Mouse (Mus musculus): Measurements from ENCODE around the gene Ly6g6c. TPM values are rescaled to one million over a fixed set of nuclear protein-coding genes. Genes with fewer than 3 reads are reported as not detected.

Ly6g6c gene
- polyA plus RNA-seq, 1 experiment: not detected

- H3K4me3 ChIP-seq (ENCODE audit: insufficient read depth, low read length): no peak overlapping the region
- no peak for TF ChIP-seq CTCF (IDR thresholded peaks at IDR 0.05; ENCODE audit: extremely low read depth, insufficient read depth, low read length)
- no peak for TF ChIP-seq POLR2A (IDR thresholded peaks at IDR 0.05; ENCODE audit: extremely low read depth, insufficient read depth, low read length)
- H3K4me1 ChIP-seq (ENCODE audit: control insufficient read depth, insufficient read depth, low read length): no peaks in the 10 kb centered on the region
- H3K27ac ChIP-seq (ENCODE audit: insufficient read depth, low read length): no peak overlapping the region
Measured at GRCm38 (mm10) chr17:35021842-35022477, 43.2 kb upstream of the Ly6g6c start.

- H3K27ac ChIP-seq (ENCODE audit: insufficient read depth, low read length): no peak overlapping the region
- TF ChIP-seq CTCF (IDR thresholded peaks at IDR 0.05; ENCODE audit: extremely low read depth, insufficient read depth, low read length) (no peak), POLR2A (IDR thresholded peaks at IDR 0.05; ENCODE audit: extremely low read depth, insufficient read depth, low read length) (no peak)
- no peaks in the 10 kb centered on the region for H3K4me1 ChIP-seq (ENCODE audit: control insufficient read depth, insufficient read depth, low read length)
- no peak overlapping the region for H3K4me3 ChIP-seq (ENCODE audit: insufficient read depth, low read length)
Measured at GRCm38 (mm10) chr17:35022541-35023060, 42.6 kb upstream of the Ly6g6c start.

- no peaks in the 10 kb centered on the region for H3K4me1 ChIP-seq (ENCODE audit: control insufficient read depth, insufficient read depth, low read length)
- H3K27ac ChIP-seq (ENCODE audit: insufficient read depth, low read length): no peak overlapping the region
- TF ChIP-seq POLR2A (IDR thresholded peaks at IDR 0.05; ENCODE audit: extremely low read depth, insufficient read depth, low read length) (no peak), CTCF (IDR thresholded peaks at IDR 0.05; ENCODE audit: extremely low read depth, insufficient read depth, low read length) (no peak)
Measured at GRCm38 (mm10) chr17:35023221-35023620, 42.0 kb upstream of the Ly6g6c start.

GRCm38 (mm10) chr17:35023756-35024155 lies 41.4 kb upstream of the Ly6g6c start:
- no peak for TF ChIP-seq POLR2A (IDR thresholded peaks at IDR 0.05; ENCODE audit: extremely low read depth, insufficient read depth, low read length)
- no peak for TF ChIP-seq CTCF (IDR thresholded peaks at IDR 0.05; ENCODE audit: extremely low read depth, insufficient read depth, low read length)
- no peak overlapping the region for H3K27ac ChIP-seq (ENCODE audit: insufficient read depth, low read length)
- H3K4me1 ChIP-seq (ENCODE audit: control insufficient read depth, insufficient read depth, low read length): no peaks in the 10 kb centered on the region
- no peak overlapping the region for H3K4me3 ChIP-seq (ENCODE audit: insufficient read depth, low read length)

More at GRCm38 (mm10) chr17:35023221-35023620, 42.0 kb upstream of the Ly6g6c start:
- no peak overlapping the region for H3K4me3 ChIP-seq (ENCODE audit: insufficient read depth, low read length)

- TF ChIP-seq CTCF (IDR thresholded peaks at IDR 0.05; ENCODE audit: extremely low read depth, insufficient read depth, low read length) (no peak), POLR2A (IDR thresholded peaks at IDR 0.05; ENCODE audit: extremely low read depth, insufficient read depth, low read length) (no peak)
- no peak overlapping the region for H3K4me3 ChIP-seq (ENCODE audit: insufficient read depth, low read length)
- H3K27ac ChIP-seq (ENCODE audit: insufficient read depth, low read length): no peak overlapping the region
- H3K4me1 ChIP-seq (ENCODE audit: control insufficient read depth, insufficient read depth, low read length): no peaks in the 10 kb centered on the region
Measured at GRCm38 (mm10) chr17:35024261-35024660, 40.9 kb upstream of the Ly6g6c start.

- TF ChIP-seq POLR2A (IDR thresholded peaks at IDR 0.05; ENCODE audit: extremely low read depth, insufficient read depth, low read length) (no peak), CTCF (IDR thresholded peaks at IDR 0.05; ENCODE audit: extremely low read depth, insufficient read depth, low read length) (no peak)
- Histone ChIP-seq H3K4me1 (ENCODE audit: control insufficient read depth, insufficient read depth, low read length) (no peaks in the 10 kb centered on the region; the same call in 1 of the 2 replicates), H3K4me3 (ENCODE audit: insufficient read depth, low read length) (no peak overlapping the region), H3K27ac (ENCODE audit: insufficient read depth, low read length) (no peak overlapping the region)
Measured at GRCm38 (mm10) chr17:35024691-35025488, 40.3 kb upstream of the Ly6g6c start.

- H3K4me1 ChIP-seq (ENCODE audit: control insufficient read depth, insufficient read depth, low read length): no peaks in the 10 kb centered on the region; the same call in 1 of the 2 replicates
- H3K4me3 ChIP-seq (ENCODE audit: insufficient read depth, low read length): no peak overlapping the region
- H3K27ac ChIP-seq (ENCODE audit: insufficient read depth, low read length): no peak overlapping the region
- no peak for TF ChIP-seq POLR2A (IDR thresholded peaks at IDR 0.05; ENCODE audit: extremely low read depth, insufficient read depth, low read length)
Measured at GRCm38 (mm10) chr17:35026206-35026605, 39.0 kb upstream of the Ly6g6c start.

- no peak within 1 kb of the TSS for H3K4me3 ChIP-seq (ENCODE audit: insufficient read depth, low read length)
- no peak within 1 kb of the TSS for H3K27ac ChIP-seq (ENCODE audit: insufficient read depth, low read length)
- H3K4me1 ChIP-seq (ENCODE audit: control insufficient read depth, insufficient read depth, low read length): no peaks in the 10 kb centered on the region; the same call in 1 of the 2 replicates
- no peak for TF ChIP-seq CTCF (IDR thresholded peaks at IDR 0.05; ENCODE audit: extremely low read depth, insufficient read depth, low read length)
- no peak for TF ChIP-seq POLR2A (IDR thresholded peaks at IDR 0.05; ENCODE audit: extremely low read depth, insufficient read depth, low read length)
Measured at GRCm38 (mm10) chr17:35027277-35028068, 37.7 kb upstream of the Ly6g6c start, which contains the start of gene Sapcd1. Gene Sapcd1 (minus strand): TSS chr17:35028016.

GRCm38 (mm10) chr17:35028315-35028714 lies 36.9 kb upstream of the Ly6g6c start:
- H3K4me3 ChIP-seq (ENCODE audit: insufficient read depth, low read length): no peak overlapping the region
- TF ChIP-seq CTCF (IDR thresholded peaks at IDR 0.05; ENCODE audit: extremely low read depth, insufficient read depth, low read length) (no peak), POLR2A (IDR thresholded peaks at IDR 0.05; ENCODE audit: extremely low read depth, insufficient read depth, low read length) (no peak)
- H3K27ac ChIP-seq (ENCODE audit: insufficient read depth, low read length): no peak overlapping the region
- no peaks in the 10 kb centered on the region; the same call in 1 of the 2 replicates for H3K4me1 ChIP-seq (ENCODE audit: control insufficient read depth, insufficient read depth, low read length)

Data from cortical plate, adult 2 months (tissue).